Mouse (Mus musculus) CH12.LX (cell line): Measurements from ENCODE around the gene Agrp. TPM values are rescaled to one million over a fixed set of nuclear protein-coding genes. Genes with fewer than 3 reads are reported as not detected.

Source experiments
- DNase-seq: peaks from one replicate; pipeline ENCODE4 v3.0.0-alpha.2; 2013; ENCODE audit errors: extremely low read depth
- H3K27ac ChIP-seq: 2 replicates; pipeline ENCODE4 v1.5.1; 2012; ENCODE audit warnings: low read depth, mild to moderate bottlenecking, control low read depth, moderate library complexity; ENCODE audit not compliant: insufficient read depth
- H3K27me3 ChIP-seq: replicated peaks from 2 replicates; pipeline ENCODE3; 2012; ENCODE audit warnings: inconsistent platforms
- H3K36me3 ChIP-seq, 2 experiments: replicated peaks in 1 of 2; 2 replicates each; pipeline versions ENCODE3 to v1.6.1; 2012; ENCODE audit warnings: inconsistent platforms in 1 of 2, low read length in 1 of 2, mild to moderate bottlenecking in 1 of 2, mixed read lengths in 1 of 2, moderate library complexity in 1 of 2; ENCODE audit not compliant: control insufficient read depth in 1 of 2, insufficient read depth in 1 of 2
- H3K4me1 ChIP-seq, 2 experiments: 2 replicates each; pipeline ENCODE4 v1.6.1; 2012; ENCODE audit warnings: inconsistent platforms in 1 of 2, moderate library complexity in 1 of 2; ENCODE audit not compliant: insufficient read depth in 2 of 2, control insufficient read depth in 1 of 2
- H3K4me2 ChIP-seq: 2 replicates; pipeline ENCODE4 v1.6.1; 2012; ENCODE audit warnings: low read depth, mild to moderate bottlenecking, control low read depth; ENCODE audit not compliant: poor library complexity, insufficient read depth, severe bottlenecking
- H3K4me3 ChIP-seq, 3 experiments: fragments of 150-350 bp in 1 of 3; sonication (generic) in 1 of 3; replicated peaks in 1 of 3; 2 replicates each; pipeline versions ENCODE3 to v1.5.1; 2011 to 2012; ENCODE audit warnings: low read depth in 2 of 3, low read length in 2 of 3, mild to moderate bottlenecking in 2 of 3, moderate library complexity in 2 of 3, control low read depth in 1 of 3, improper control_type of control experiment in 1 of 3, inconsistent platforms in 1 of 3, mixed read lengths in 1 of 3; ENCODE audit not compliant: poor library complexity in 1 of 3
- H3K79me2 ChIP-seq: replicated peaks from 2 replicates; pipeline ENCODE4 v1.6.1; 2012; ENCODE audit warnings: mild to moderate bottlenecking, moderate library complexity; ENCODE audit not compliant: control insufficient read depth, poor library complexity, insufficient read depth, severe bottlenecking; ENCODE audit errors: extremely low read depth
- H3K9ac ChIP-seq: 2 replicates; pipeline ENCODE4 v1.6.1; 2012; ENCODE audit warnings: low read depth, mild to moderate bottlenecking, control low read depth, moderate library complexity; ENCODE audit not compliant: insufficient read depth
- H3K9me3 ChIP-seq: replicated peaks from 2 replicates; pipeline ENCODE3; 2012; ENCODE audit warnings: low read length, inconsistent platforms, mixed read lengths
- CHD2 ChIP-seq: IDR thresholded peaks from 2 replicates; pipeline ENCODE4 v1.6.1; 2011; ENCODE audit warnings: low read length, improper control_type of control experiment
- ELF1 ChIP-seq: IDR thresholded peaks from 2 replicates; pipeline ENCODE4 v1.6.1; 2014; ENCODE audit warnings: low read depth, mild to moderate bottlenecking, inconsistent platforms, low read length, improper control_type of control experiment
- JUND ChIP-seq: conservative IDR thresholded peaks from 2 replicates; pipeline ENCODE4 v1.6.1; 2011; ENCODE audit warnings: low read depth, low read length, improper control_type of control experiment
- MAZ ChIP-seq: IDR thresholded peaks from 2 replicates; pipeline ENCODE4 v1.6.1; 2012; ENCODE audit warnings: low read depth, mild to moderate bottlenecking, inconsistent platforms, low read length, improper control_type of control experiment, moderate library complexity
- MEF2A ChIP-seq: IDR thresholded peaks from 2 replicates; pipeline ENCODE4 v1.6.1; 2014; ENCODE audit warnings: low read depth, mild to moderate bottlenecking, inconsistent platforms, low read length, improper control_type of control experiment, borderline replicate concordance
- MXI1 ChIP-seq: IDR thresholded peaks from 2 replicates; pipeline ENCODE4 v1.6.1; 2011; ENCODE audit warnings: mild to moderate bottlenecking, low read depth, low read length, improper control_type of control experiment
- NELFE ChIP-seq: IDR thresholded peaks from 2 replicates; pipeline ENCODE4 v1.6.1; 2011; ENCODE audit warnings: low read depth, low read length, improper control_type of control experiment
- POLR2A ChIP-seq: IDR thresholded peaks from 2 replicates; pipeline ENCODE4 v1.6.1; 2011; ENCODE audit warnings: low read depth, mild to moderate bottlenecking, improper control_type of control experiment, low read length
- POLR2AphosphoS2 ChIP-seq: IDR thresholded peaks from 2 replicates; pipeline ENCODE4 v1.6.1; 2011; ENCODE audit warnings: low read depth, low read length, improper control_type of control experiment
- RAD21 ChIP-seq: IDR thresholded peaks from 2 replicates; pipeline ENCODE4 v1.6.1; 2011; ENCODE audit warnings: low read depth, mild to moderate bottlenecking, low read length, improper control_type of control experiment, moderate library complexity
- SIN3A ChIP-seq: IDR thresholded peaks from 2 replicates; pipeline ENCODE4 v1.6.1; 2012; ENCODE audit warnings: low read length, improper control_type of control experiment, inconsistent platforms
- SMC3 ChIP-seq: IDR thresholded peaks from 2 replicates; pipeline ENCODE4 v1.6.1; 2011; ENCODE audit warnings: low read depth, low read length, improper control_type of control experiment
- TCF12 ChIP-seq: IDR thresholded peaks from 2 replicates; pipeline ENCODE4 v1.6.1; 2014; ENCODE audit warnings: low read depth, mild to moderate bottlenecking, inconsistent platforms, low read length, improper control_type of control experiment
- USF2 ChIP-seq: conservative IDR thresholded peaks from 2 replicates; pipeline ENCODE4 v1.6.1; 2011; ENCODE audit warnings: low read depth, low read length, improper control_type of control experiment
- dilution Hi-C: fragments of 300-500 bp; cut with MboI; formaldehyde crosslinking; loops from 2 replicates; pipeline ENCODE4 v1.14.3; 2020; ENCODE audit warnings: low sequenced_read_pairs; ENCODE audit not compliant: extremely low pct_unique_long_range_greater_than_20kb, extremely low pct_ligation_motif_present
- in situ Hi-C: fragments of 300-500 bp; cut with MboI; formaldehyde crosslinking; loops from 3 replicates; pipeline ENCODE4 v1.14.3; 2019; ENCODE audit warnings: low sequenced_read_pairs, low pct_ligation_motif_present, low pct_unique_long_range_greater_than_20kb, mixed read lengths
- polyA plus RNA-seq: library from polyadenylated mRNA; unstranded; fragments of >175 nt; gene quantifications from 2 replicates; pipeline ENCODE4 v1.2.1, GENCODE M21; 2012; ENCODE audit warnings: low read depth; ENCODE audit not compliant: insufficient read length
- total RNA-seq, 2 experiments: library from RNA; depleted of rRNA; stranded (reverse); fragments of 300-350 nt in 1 of 2; fragments of >200 nt in 1 of 2; gene quantifications; 2 replicates each; pipeline ENCODE4 v1.2.3; 2012 to 2014

Gene Agrp
- total and polyA plus RNA-seq, 3 experiments = 0.30 TPM; not detected in 2

DNA sequence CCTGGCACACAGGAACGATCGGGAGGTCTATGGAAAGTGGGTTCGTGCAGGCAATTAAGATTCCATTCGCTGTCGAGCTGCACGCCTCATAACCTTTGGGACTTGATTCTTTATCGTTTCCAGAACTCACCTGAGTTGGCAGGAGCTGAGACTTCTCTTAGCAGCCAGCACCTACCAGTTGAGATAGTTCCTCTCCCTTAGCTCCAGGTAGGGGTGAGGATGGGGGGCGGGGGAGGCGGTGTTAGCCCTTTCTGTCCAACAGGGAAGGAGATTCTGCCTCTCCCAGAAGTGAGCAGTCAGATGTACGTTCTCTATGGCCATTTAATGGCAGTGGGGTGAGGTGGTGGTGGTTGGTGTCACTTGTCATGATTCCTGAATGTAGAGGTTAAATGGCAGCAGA is 30.1 kb downstream of the Agrp start:
- in situ Hi-C loops = no loop called here
- H3K27me3 ChIP-seq = peaks cover 5% of the 10 kb centered on the region
- H3K4me1 ChIP-seq = peaks cover 7 to 36% of the 10 kb centered on the region in 2 experiments
- dilution Hi-C loops = no loop called here
- H3K27ac ChIP-seq = no peak overlapping the region
- DNase-seq = no peak
- H3K79me2 ChIP-seq = no peaks in the 10 kb centered on the region
- H3K9ac ChIP-seq = no peak overlapping the region
- peak overlapping the region in 2 of 3 experiments; percentile 70 to 79 for H3K4me3 ChIP-seq
- H3K9me3 ChIP-seq = no peaks in the 10 kb centered on the region
- H3K36me3 ChIP-seq = peaks cover 0 to 8% of the 10 kb centered on the region in 2 experiments
- TF ChIP-seq SIN3A (0 out of 2 replicates have a peak, but pooled peaks have one; percentile 13), SMC3 (no peak)
- H3K4me2 ChIP-seq = peak overlapping the region; percentile 93

- peak overlapping the region; percentile 73; the same call in 1 of the 2 replicates for H3K9ac ChIP-seq
- TF ChIP-seq MEF2A = peak; percentile 59; the same call in 1 of the 2 replicates
- peak; percentile 78 for TF ChIP-seq MXI1
- 0 out of 2 replicates have a peak, but pooled peaks have one; percentile 21 for TF ChIP-seq CHD2
- no peak for TF ChIP-seq TCF12
- TF ChIP-seq SIN3A = peak; percentile 56
- 0 out of 2 replicates have a peak, but pooled peaks have one; percentile 29 for TF ChIP-seq MAZ
- no peak for TF ChIP-seq POLR2AphosphoS2
- TF ChIP-seq ELF1 = peak; percentile 48; the same call in 1 of the 2 replicates
- TF ChIP-seq USF2 = no peak
- TF ChIP-seq NELFE = no peak
- no peak for TF ChIP-seq JUND
- TF ChIP-seq POLR2A = no peak
- TF ChIP-seq RAD21 = no peak
- no peak for DNase-seq
- in situ Hi-C loops (no loop called here), dilution Hi-C loops (no loop called here)
- H3K4me1 ChIP-seq = peaks cover 7 to 36% of the 10 kb centered on the region in 2 experiments
- peaks cover 0 to 4% of the 10 kb centered on the region in 2 experiments for H3K36me3 ChIP-seq
- no peaks in the 10 kb centered on the region for H3K79me2 ChIP-seq
- H3K9me3 ChIP-seq = no peaks in the 10 kb centered on the region
- peak overlapping the region; percentile 70 to 79 (median 71) for H3K4me3 ChIP-seq
- H3K4me2 ChIP-seq = peak overlapping the region; percentile 93
- peaks cover 5% of the 10 kb centered on the region for H3K27me3 ChIP-seq
- no peak overlapping the region for H3K27ac ChIP-seq
Measured at GRCm38 (mm10) chr8:105606189-105607023, 30.8 kb downstream of the Agrp start.
